Mouse (Mus musculus): ENCODE measurements around the gene Slc22a23. TPM values are rescaled to one million over a fixed set of nuclear protein-coding genes. Genes with fewer than 3 reads are reported as not detected.

Slc22a23 gene
- total RNA-seq, 2 experiments from 2014 or later: 11.3 to 14.9 TPM

GRCm38 (mm10) chr13:34132875-34133274 lies 212.1 kb downstream of the Slc22a23 start:
- no peak for DNase-seq

GRCm38 (mm10) chr13:34132299-34132698 lies 212.7 kb downstream of the Slc22a23 start:
- no peak for DNase-seq

GRCm38 (mm10) chr13:34131708-34132060 lies 213.3 kb downstream of the Slc22a23 start:
- DNase-seq: no peak

- DNase-seq: peak; percentile 30
Observed at GRCm38 (mm10) chr13:34131011-34131707, 213.8 kb downstream of the Slc22a23 start.

- peak; percentile 46 for DNase-seq
Observed at GRCm38 (mm10) chr13:34130226-34130731, 214.7 kb downstream of the Slc22a23 start, which contains the start of gene Tubb2b. Tubb2b (minus strand) TSS chr13:34130466.

- peak; percentile 18 for DNase-seq
Observed at GRCm38 (mm10) chr13:34129485-34130225, 215.3 kb downstream of the Slc22a23 start.

Other genes with a start within 250 kb of the Slc22a23 start
- gene Tubb2b, start 214.7 kb downstream of the Slc22a23 start, total RNA-seq (2021): 1 to 10 TPM; 2.3 to 3.6 TPM
- gene Psmg4, start 182.2 kb downstream of the Slc22a23 start, total RNA-seq (2021): 10 to 100 TPM; 15.9 to 16.2 TPM

All from gastrocnemius, postnatal 25 days (tissue).